Mouse (Mus musculus): Measurements from ENCODE around the gene Kcna6. TPM values are rescaled to one million over a fixed set of nuclear protein-coding genes. Genes with fewer than 3 reads are reported as not detected.
A peak's percentile ranks its signal among the peaks of the same experiment; 100 is the strongest.

The Kcna6 gene
- polyA plus RNA-seq, 1 experiment from 2014 or later = 9.3 TPM

DNA sequence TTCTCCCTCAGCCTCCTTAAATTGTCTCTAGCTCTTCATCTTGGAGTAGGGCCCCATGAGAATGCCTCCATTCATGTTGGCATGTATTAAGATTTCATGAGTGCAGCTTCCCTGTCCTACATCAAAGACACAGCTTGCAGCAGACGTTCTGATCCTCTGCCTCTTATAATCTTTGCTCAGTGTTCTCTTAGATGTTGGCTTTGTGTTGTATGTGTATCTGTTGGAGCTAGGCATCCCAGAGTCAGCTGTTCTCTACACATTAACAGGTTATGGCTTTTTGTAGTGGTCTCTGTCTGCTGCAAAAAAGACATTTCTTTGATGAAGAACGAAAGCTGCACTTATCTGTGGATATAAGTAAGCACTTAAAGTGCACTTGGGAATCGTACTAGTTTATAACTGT lies 75.9 kb downstream of the Kcna6 start:
- peaks cover 12% of the 10 kb centered on the region for H3K27me3 ChIP-seq
- ATAC-seq = peak; percentile 37; the same call in 1 of the 2 replicates
- H3K4me3 ChIP-seq (replicated peaks) = no peak overlapping the region
- no peak overlapping the region for H3K27ac ChIP-seq
- 0 out of 2 replicates have a peak, but pooled peaks cover 7% of the 10 kb centered on the region for H3K4me1 ChIP-seq (replicated peaks)
- H3K36me3 ChIP-seq = no peaks in the 10 kb centered on the region
- H3K4me2 ChIP-seq (replicated peaks) = no peak overlapping the region
- 58% methylated on average over 3 of the region's 3 CpGs for WGBS
- no peaks in the 10 kb centered on the region for H3K9me3 ChIP-seq
- no peak overlapping the region for H3K9ac ChIP-seq (replicated peaks)

Other genes with a start within 250 kb of the Kcna6 start
- gene Kcna5, start 205.3 kb downstream of the Kcna6 start, polyA plus RNA-seq (2015; fragmentation: Nextera tagmentation; extraction: Ambion mirVana) = 3.3 and 5.5 TPM in 2 replicates
- 1.5 and 2.5 TPM in 2 replicates for gene Kcna1, start 94.3 kb downstream of the Kcna6 start, polyA plus RNA-seq (2015; fragmentation: Nextera tagmentation; extraction: Ambion mirVana)
- gene Ndufa9, start 108.5 kb upstream of the Kcna6 start, polyA plus RNA-seq (2015; fragmentation: Nextera tagmentation; extraction: Ambion mirVana) = 173 and 183 TPM in 2 replicates
- gene Akap3, start 112.4 kb upstream of the Kcna6 start, polyA plus RNA-seq (2015; fragmentation: Nextera tagmentation; extraction: Ambion mirVana) = 0.07 and 0.18 TPM in 2 replicates
- gene Dyrk4, start 181.2 kb upstream of the Kcna6 start, polyA plus RNA-seq (2015; fragmentation: Nextera tagmentation; extraction: Ambion mirVana) = 0.36 TPM in 1 of 2 replicates, not detected in the other
- 25.8 and 30.0 TPM in 2 replicates for gene Rad51ap1, start 198.9 kb upstream of the Kcna6 start, polyA plus RNA-seq (2015; fragmentation: Nextera tagmentation; extraction: Ambion mirVana)
- gene D6Wsu163e, start 199.3 kb upstream of the Kcna6 start, polyA plus RNA-seq (2015; fragmentation: Nextera tagmentation; extraction: Ambion mirVana) = 30.5 and 31.0 TPM in 2 replicates

Measured in midbrain, embryonic 13.5 days (tissue).